Mouse (Mus musculus) heart, postnatal 0 days (tissue): ENCODE measurements around the gene Hras.

Source experiments
- CTCF ChIP-seq: IDR thresholded peaks from 2 replicates; pipeline ENCODE4 v1.5.1; 2016; ENCODE audit warnings: antibody characterized with exemption, control low read depth, low read depth
- EP300 ChIP-seq: IDR thresholded peaks from 2 replicates; pipeline ENCODE4 v1.6.1; 2016; ENCODE audit warnings: antibody characterized with exemption, low read depth

- TF ChIP-seq CTCF (no peak), EP300 (no peak)
Observed at GRCm38 (mm10) chr7:141215880-141216733, 22.3 kb upstream of the Hras start.
